Mouse (Mus musculus) cerebral cortex, adult 2 months (tissue): ENCODE measurements around the gene Zfp598.

Experiments used
- WGBS: fragments of 180-500 bp; shearing (Covaris S2); methylation state at CpG from one replicate; pipeline ENCODE4 v1.1.7; 2018; 5-methylcytosine and 5-hydroxymethylcytosine counted together

Zfp598 gene

GRCm38 (mm10) chr17:24721383-24721955, 52.0 kb downstream of the Zfp598 start:
- 51% methylated on average over 7 of the region's 7 CpGs for WGBS

- WGBS, result 36% methylated on average over 13 of the region's 13 CpGs
Measured at GRCm38 (mm10) chr17:24722220-24722924, 52.9 kb downstream of the Zfp598 start.

- under 1% methylated on average over 12 of the region's 12 CpGs for WGBS
Measured at GRCm38 (mm10) chr17:24723122-24723880, 53.8 kb downstream of the Zfp598 start.

- WGBS, result under 1% methylated on average over 15 of the region's 15 CpGs
Measured at GRCm38 (mm10) chr17:24723881-24724180, 54.3 kb downstream of the Zfp598 start.

GRCm38 (mm10) chr17:24724184-24724583, 54.7 kb downstream of the Zfp598 start, which contains the start of gene Ndufb10:
TSS of gene Ndufb10 (minus strand) at chr17:24724478.
- WGBS, result under 1% methylated on average over 30 of the region's 30 CpGs

- WGBS, result 69% methylated on average over 3 of the region's 3 CpGs
Measured at GRCm38 (mm10) chr17:24725637-24726390, 56.3 kb downstream of the Zfp598 start.

- 72% methylated on average over 2 of the region's 2 CpGs for WGBS
Measured at GRCm38 (mm10) chr17:24727618-24728017, 58.1 kb downstream of the Zfp598 start, which contains the start of gene Rpl3l. TSS of gene Rpl3l (plus strand) at chr17:24727820.

- 74% methylated on average over 17 of the region's 17 CpGs for WGBS
Measured at GRCm38 (mm10) chr17:24728184-24728583, 58.7 kb downstream of the Zfp598 start.

GRCm38 (mm10) chr17:24729067-24729466, 59.6 kb downstream of the Zfp598 start:
- WGBS, result 75% methylated on average over 6 of the region's 6 CpGs

- 87% methylated on average over 14 of the region's 14 CpGs for WGBS
Measured at GRCm38 (mm10) chr17:24730787-24731186, 61.3 kb downstream of the Zfp598 start.
